Mouse (Mus musculus): ENCODE results near the gene Zfp62. TPM values are rescaled to one million over a fixed set of nuclear protein-coding genes. Genes with fewer than 3 reads are reported as not detected.
"Not testable (repeated sequence)": the region's sequence is repeated elsewhere in the genome, so short reads cannot be mapped to it uniquely, and the experiment has no call there.

The Zfp62 gene
- polyA plus RNA-seq, 1 experiment: 3.3 TPM

DNA sequence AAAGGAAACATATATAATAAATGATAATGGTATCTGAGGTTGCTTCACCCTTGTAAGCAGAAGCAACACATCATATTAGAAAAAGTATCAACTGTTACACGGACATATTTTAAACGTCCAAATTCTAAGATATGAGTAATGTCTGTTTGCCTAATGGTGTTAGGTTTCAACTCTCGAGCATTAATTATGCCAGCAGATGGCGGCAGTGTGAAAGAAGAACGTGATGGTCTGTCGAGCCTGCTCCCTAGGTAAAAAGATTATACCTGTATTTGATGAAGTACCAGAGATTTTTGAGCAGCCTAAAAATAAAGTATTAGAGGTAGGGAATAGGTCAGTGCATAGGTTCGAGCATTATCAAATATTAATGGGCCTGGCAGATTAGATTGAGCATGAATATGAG, 13.4 kb upstream of the Zfp62 start:
- H3ac ChIP-seq (ENCODE audit: control insufficient read depth, insufficient read length, low read depth): no peak overlapping the region
- no peaks in the 10 kb centered on the region for H3K36me3 ChIP-seq (ENCODE audit: control insufficient read depth, insufficient read depth)
- H3K79me3 ChIP-seq (ENCODE audit: low read depth): no peaks in the 10 kb centered on the region
- no peaks in the 10 kb centered on the region for H3K79me2 ChIP-seq (ENCODE audit: control insufficient read depth, insufficient read depth)
- H3K4me3 ChIP-seq (ENCODE audit: insufficient read depth, poor library complexity, severe bottlenecking): no peak overlapping the region
- H3K27me3 ChIP-seq (ENCODE audit: control insufficient read depth, insufficient read depth, insufficient read length): peaks cover 18% of the 10 kb centered on the region
- no peak for TF ChIP-seq MYOG (IDR thresholded peaks at IDR 0.05; ENCODE audit: control insufficient read depth, extremely low read depth, insufficient read length)
- TF ChIP-seq MAX (IDR thresholded peaks at IDR 0.05): no peak
- TF ChIP-seq CTCF (IDR thresholded peaks at IDR 0.05; ENCODE audit: control insufficient read depth, insufficient read depth, insufficient read length): no peak
- no peak for TF ChIP-seq MYOD1 (IDR thresholded peaks at IDR 0.05; ENCODE audit: control insufficient read depth, insufficient read length, low read depth)
- TF ChIP-seq CEBPB (IDR thresholded peaks at IDR 0.05; ENCODE audit: low read depth): no peak
- no peak for TF ChIP-seq USF1 (IDR thresholded peaks at IDR 0.05; ENCODE audit: low read depth)
- no peak for TF ChIP-seq FOSL1 (IDR thresholded peaks at IDR 0.05; ENCODE audit: insufficient read depth, low read length, poor library complexity, severe bottlenecking)

GRCm38 (mm10) chr11:49191083-49191482, 12.0 kb upstream of the Zfp62 start:
- Histone ChIP-seq H3K4me3 (ENCODE audit: insufficient read depth, poor library complexity, severe bottlenecking) (no peak overlapping the region), H3K27me3 (ENCODE audit: control insufficient read depth, insufficient read depth, insufficient read length) (peaks cover 14% of the 10 kb centered on the region), H3K36me3 (ENCODE audit: control insufficient read depth, insufficient read depth) (no peaks in the 10 kb centered on the region), H3K79me3 (ENCODE audit: low read depth) (no peaks in the 10 kb centered on the region), H3K79me2 (ENCODE audit: control insufficient read depth, insufficient read depth) (no peaks in the 10 kb centered on the region), H3ac (ENCODE audit: control insufficient read depth, insufficient read length, low read depth) (no peak overlapping the region)
- TF ChIP-seq CTCF (IDR thresholded peaks at IDR 0.05; ENCODE audit: control insufficient read depth, insufficient read depth, insufficient read length): no peak
- TF ChIP-seq CEBPB (IDR thresholded peaks at IDR 0.05; ENCODE audit: low read depth): no peak

- H3K79me2 ChIP-seq (ENCODE audit: control insufficient read depth, insufficient read depth); H3K36me3 ChIP-seq (ENCODE audit: control insufficient read depth, insufficient read depth); H3K79me3 ChIP-seq (ENCODE audit: low read depth); H3K4me3 ChIP-seq (ENCODE audit: insufficient read depth, poor library complexity, severe bottlenecking); H3K27me3 ChIP-seq (ENCODE audit: control insufficient read depth, insufficient read depth, insufficient read length); H3ac ChIP-seq (ENCODE audit: control insufficient read depth, insufficient read length, low read depth): not testable (repeated sequence)
Observed at GRCm38 (mm10) chr11:49194771-49195170, 8.3 kb upstream of the Zfp62 start.

DNA sequence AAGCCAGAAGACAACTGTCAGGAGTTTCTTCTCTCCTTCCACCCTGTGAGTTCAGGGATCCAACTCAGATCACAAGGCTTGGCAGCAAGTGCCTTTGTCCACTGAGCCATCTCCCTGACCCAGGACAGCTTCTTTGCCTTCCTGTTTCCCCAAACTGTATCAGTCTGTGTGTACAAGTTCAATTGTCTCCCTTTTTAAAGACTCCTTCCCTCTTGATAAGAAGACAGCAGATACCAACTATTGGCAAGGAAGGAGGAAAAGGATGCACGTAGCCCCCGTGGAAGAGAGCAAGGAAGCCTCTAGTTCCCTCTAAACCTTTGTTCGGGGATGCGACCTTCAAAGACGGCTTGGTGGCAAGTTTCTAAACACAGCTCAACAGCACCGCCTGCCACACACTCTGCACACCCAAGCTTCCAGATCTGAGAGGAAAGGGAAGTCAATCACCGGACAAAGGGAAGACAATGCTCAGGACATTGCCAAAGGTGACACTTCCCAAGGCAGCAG, 7.2 kb upstream of the Zfp62 start:
- Histone ChIP-seq H3K79me2 (ENCODE audit: control insufficient read depth, insufficient read depth) (no peaks in the 10 kb centered on the region), H3K27me3 (ENCODE audit: control insufficient read depth, insufficient read depth, insufficient read length) (no peaks in the 10 kb centered on the region), H3K79me3 (ENCODE audit: low read depth) (peaks cover 1% of the 10 kb centered on the region), H3ac (ENCODE audit: control insufficient read depth, insufficient read length, low read depth) (no peak overlapping the region), H3K4me3 (ENCODE audit: insufficient read depth, poor library complexity, severe bottlenecking) (no peak overlapping the region), H3K36me3 (ENCODE audit: control insufficient read depth, insufficient read depth) (no peaks in the 10 kb centered on the region)
- no peak for TF ChIP-seq CEBPB (IDR thresholded peaks at IDR 0.05; ENCODE audit: low read depth)
- TF ChIP-seq MYOG (IDR thresholded peaks at IDR 0.05; ENCODE audit: control insufficient read depth, extremely low read depth, insufficient read length): no peak
- TF ChIP-seq USF1 (IDR thresholded peaks at IDR 0.05; ENCODE audit: low read depth): no peak
- TF ChIP-seq FOSL1 (IDR thresholded peaks at IDR 0.05; ENCODE audit: insufficient read depth, low read length, poor library complexity, severe bottlenecking): no peak

GRCm38 (mm10) chr11:49200666-49201065, 2.4 kb upstream of the Zfp62 start:
- Histone ChIP-seq H3ac (ENCODE audit: control insufficient read depth, insufficient read length, low read depth) (no peak overlapping the region), H3K4me3 (ENCODE audit: insufficient read depth, poor library complexity, severe bottlenecking) (no peak overlapping the region), H3K27me3 (ENCODE audit: control insufficient read depth, insufficient read depth, insufficient read length) (no peaks in the 10 kb centered on the region), H3K36me3 (ENCODE audit: control insufficient read depth, insufficient read depth) (no peaks in the 10 kb centered on the region), H3K79me3 (ENCODE audit: low read depth) (peaks cover 24% of the 10 kb centered on the region), H3K79me2 (ENCODE audit: control insufficient read depth, insufficient read depth) (peaks cover 39% of the 10 kb centered on the region)
- TF ChIP-seq FOSL1 (IDR thresholded peaks at IDR 0.05; ENCODE audit: insufficient read depth, low read length, poor library complexity, severe bottlenecking) (no peak), USF1 (IDR thresholded peaks at IDR 0.05; ENCODE audit: low read depth) (no peak), MYOG (IDR thresholded peaks at IDR 0.05; ENCODE audit: control insufficient read depth, extremely low read depth, insufficient read length) (no peak), CTCF (IDR thresholded peaks at IDR 0.05; ENCODE audit: control insufficient read depth, insufficient read depth, insufficient read length) (no peak), CEBPB (IDR thresholded peaks at IDR 0.05; ENCODE audit: low read depth) (no peak), MAX (IDR thresholded peaks at IDR 0.05) (no peak), MYOD1 (IDR thresholded peaks at IDR 0.05; ENCODE audit: control insufficient read depth, insufficient read length, low read depth) (no peak)

GRCm38 (mm10) chr11:49201142-49201541, 1.9 kb upstream of the Zfp62 start:
- H3K36me3 ChIP-seq (ENCODE audit: control insufficient read depth, insufficient read depth): peaks cover 1% of the 10 kb centered on the region
- H3K79me3 ChIP-seq (ENCODE audit: low read depth): peaks cover 29% of the 10 kb centered on the region
- TF ChIP-seq CEBPB (IDR thresholded peaks at IDR 0.05; ENCODE audit: low read depth) (no peak), CTCF (IDR thresholded peaks at IDR 0.05; ENCODE audit: control insufficient read depth, insufficient read depth, insufficient read length) (no peak), MYOD1 (IDR thresholded peaks at IDR 0.05; ENCODE audit: control insufficient read depth, insufficient read length, low read depth) (no peak), USF1 (IDR thresholded peaks at IDR 0.05; ENCODE audit: low read depth) (no peak), MYOG (IDR thresholded peaks at IDR 0.05; ENCODE audit: control insufficient read depth, extremely low read depth, insufficient read length) (no peak), MAX (IDR thresholded peaks at IDR 0.05) (no peak), FOSL1 (IDR thresholded peaks at IDR 0.05; ENCODE audit: insufficient read depth, low read length, poor library complexity, severe bottlenecking) (no peak)
- H3K4me3 ChIP-seq (ENCODE audit: insufficient read depth, poor library complexity, severe bottlenecking): no peak overlapping the region
- H3K27me3 ChIP-seq (ENCODE audit: control insufficient read depth, insufficient read depth, insufficient read length): no peaks in the 10 kb centered on the region
- no peak overlapping the region for H3ac ChIP-seq (ENCODE audit: control insufficient read depth, insufficient read length, low read depth)
- H3K79me2 ChIP-seq (ENCODE audit: control insufficient read depth, insufficient read depth): peaks cover 44% of the 10 kb centered on the region
